Mouse (Mus musculus) liver, embryonic 12.5 days (tissue): ENCODE measurements around the gene Rpl32. TPM values are rescaled to one million over a fixed set of nuclear protein-coding genes. Genes with fewer than 3 reads are reported as not detected.
"Not testable (repeated sequence)": the region's sequence is repeated elsewhere in the genome, so short reads cannot be mapped to it uniquely, and the experiment has no call there.

Source experiments
- ATAC-seq: fragments of 200-750 bp; cut with Nextera tagmentation; 2 replicates; pipeline ENCODE4 v1.8.0; 2017; ENCODE audit warnings: moderate number of reproducible peaks, mild to moderate bottlenecking, moderate library complexity
- H3K27ac ChIP-seq: fragments of 300-500 bp; sonication (generic); 2 replicates; pipeline ENCODE4 v1.5.1; 2016; ENCODE audit warnings: mild to moderate bottlenecking
- H3K27me3 ChIP-seq: fragments of 300-500 bp; sonication (generic); replicated peaks from 2 replicates; pipeline ENCODE4 v1.6.1; 2016; ENCODE audit warnings: mild to moderate bottlenecking, moderate library complexity
- H3K36me3 ChIP-seq: fragments of 300-500 bp; sonication (generic); 2 replicates; pipeline ENCODE4 v1.6.1; 2016; ENCODE audit warnings: mild to moderate bottlenecking, moderate library complexity
- H3K4me1 ChIP-seq: fragments of 300-500 bp; sonication (generic); 2 replicates; pipeline ENCODE4 v1.6.1; 2016
- H3K4me2 ChIP-seq: fragments of 300-500 bp; sonication (generic); 2 replicates; pipeline ENCODE4 v1.6.1; 2016; ENCODE audit warnings: mild to moderate bottlenecking, moderate library complexity
- H3K4me3 ChIP-seq: fragments of 300-500 bp; sonication (generic); 2 replicates; pipeline ENCODE4 v1.5.1; 2016; ENCODE audit warnings: mild to moderate bottlenecking, moderate library complexity
- H3K9ac ChIP-seq: fragments of 300-500 bp; sonication (generic); 2 replicates; pipeline ENCODE4 v1.6.1; 2016; ENCODE audit warnings: mild to moderate bottlenecking, moderate library complexity
- H3K9me3 ChIP-seq: fragments of 300-500 bp; sonication (generic); replicated peaks from 2 replicates; pipeline ENCODE4 v1.6.1; 2016; ENCODE audit warnings: mild to moderate bottlenecking, moderate library complexity
- WGBS: fragments of 180-500 bp; shearing (Covaris S2); methylation state at CpG from one replicate; pipeline ENCODE4 v1.1.7; 2016; ENCODE audit not compliant: insufficient replicate concordance; 5-methylcytosine and 5-hydroxymethylcytosine counted together
- polyA plus RNA-seq: library from polyadenylated mRNA; unstranded; fragments of >200 nt; fragmentation: Nextera tagmentation; extraction: Ambion mirVana; gene quantifications from 2 replicates; pipeline ENCODE4 v1.2.1, GENCODE M21; 2016

The Rpl32 gene
- polyA plus RNA-seq, 1 experiment from 2014 or later, result 1,897 TPM

DNA sequence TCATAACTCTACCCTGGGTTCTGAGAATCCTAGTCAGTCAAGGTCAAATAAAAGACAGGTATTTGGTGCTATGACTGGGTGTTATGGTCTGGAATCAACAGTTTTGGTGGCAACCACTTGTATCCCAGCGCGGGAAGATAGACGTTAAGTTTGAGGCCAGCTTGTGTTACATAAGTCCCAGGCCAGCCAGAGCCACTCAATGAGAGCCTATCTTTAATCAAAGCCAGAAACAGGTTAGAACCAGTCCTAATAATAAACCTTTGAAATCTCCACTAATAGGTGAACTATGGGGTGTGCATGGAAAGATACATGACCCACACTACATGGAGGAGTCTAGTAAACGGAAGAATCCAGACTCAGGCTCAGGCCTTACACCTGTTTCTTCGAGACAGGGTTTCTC lies 30.2 kb upstream of the Rpl32 start:
- WGBS, result 72% methylated on average over 5 of the region's 5 CpGs
- 0 out of 2 replicates have a peak, but pooled peaks have one; percentile 14 for ATAC-seq

GRCm38 (mm10) chr6:115838161-115838597 lies 29.6 kb upstream of the Rpl32 start, which contains the start of gene Efcab12:
Gene Efcab12 (minus strand): TSS chr6:115838412.
- Histone ChIP-seq H3K9ac (peak within 1 kb of the TSS; percentile 48), H3K9me3 (no peaks in the 10 kb centered on the region), H3K36me3 (peaks cover 19% of the 10 kb centered on the region), H3K27me3 (no peaks in the 10 kb centered on the region), H3K4me1 (peaks cover 19% of the 10 kb centered on the region), H3K27ac (peak within 1 kb of the TSS; percentile 39; the same call in 1 of the 2 replicates), H3K4me3 (peak within 1 kb of the TSS; percentile 51), H3K4me2 (peak within 1 kb of the TSS; percentile 79)
- ATAC-seq, result peak; percentile 90
- 7% methylated on average over 19 of the region's 19 CpGs for WGBS

More for the DNA sequence above, 30.2 kb upstream of the Rpl32 start:
- H3K9ac ChIP-seq, result peak overlapping the region; percentile 48
- H3K27me3 ChIP-seq, result no peaks in the 10 kb centered on the region
- peaks cover 25% of the 10 kb centered on the region for H3K36me3 ChIP-seq
- H3K4me3 ChIP-seq, result peak overlapping the region; percentile 51
- no peaks in the 10 kb centered on the region for H3K9me3 ChIP-seq
- H3K4me1 ChIP-seq, result peaks cover 19% of the 10 kb centered on the region
- H3K27ac ChIP-seq, result 0 out of 2 replicates have a peak overlapping the region, but pooled peaks have one; percentile 18
- H3K4me2 ChIP-seq, result peak overlapping the region; percentile 79

- H3K4me2 ChIP-seq, result no peak overlapping the region
- ATAC-seq, result no peak
- no peaks in the 10 kb centered on the region for H3K36me3 ChIP-seq
- no peaks in the 10 kb centered on the region for H3K27me3 ChIP-seq
- peaks cover 47% of the 10 kb centered on the region for H3K4me1 ChIP-seq
- no peak overlapping the region for H3K4me3 ChIP-seq
- no peaks in the 10 kb centered on the region for H3K9me3 ChIP-seq
- H3K9ac ChIP-seq, result no peak overlapping the region
- H3K27ac ChIP-seq, result no peak overlapping the region
Measured at GRCm38 (mm10) chr6:115833861-115834260, 25.3 kb upstream of the Rpl32 start.

DNA sequence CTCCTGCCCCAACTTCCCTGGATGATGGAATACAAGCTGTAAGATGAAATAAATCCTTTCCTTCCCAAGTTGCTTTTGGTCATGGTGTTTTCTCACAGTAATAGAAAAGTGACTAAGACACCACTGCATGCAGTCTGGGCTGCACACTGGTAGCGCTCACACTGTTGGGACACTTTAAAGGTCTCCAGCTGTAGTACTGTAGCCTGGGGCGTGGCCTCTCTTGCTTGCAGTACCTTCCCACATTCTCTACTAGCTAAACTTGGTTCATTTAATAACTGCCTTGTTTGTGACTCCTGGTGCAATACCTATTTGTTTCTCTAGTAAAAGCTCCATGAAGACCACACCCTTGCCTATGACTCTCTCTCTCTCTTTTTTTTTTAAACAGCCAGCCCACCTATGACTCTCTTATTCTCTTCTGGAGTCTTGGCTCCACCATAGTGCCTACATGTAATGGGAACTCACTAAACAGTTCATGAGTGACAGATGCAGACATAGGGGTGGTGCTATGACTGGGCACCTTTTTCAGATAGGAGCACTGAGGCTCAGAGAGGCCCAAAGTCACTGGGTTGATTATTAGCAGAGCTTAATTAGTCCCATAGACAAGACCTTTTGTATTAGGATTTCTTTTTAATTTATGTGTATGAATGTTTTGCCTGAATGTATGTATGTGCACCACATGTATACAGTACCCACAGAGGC lies 23.8 kb upstream of the Rpl32 start:
- Histone ChIP-seq H3K4me1 (peaks cover 34% of the 10 kb centered on the region), H3K9ac (no peak overlapping the region), H3K27ac (no peak overlapping the region), H3K27me3 (no peaks in the 10 kb centered on the region), H3K4me2 (no peak overlapping the region), H3K36me3 (no peaks in the 10 kb centered on the region), H3K4me3 (no peak overlapping the region), H3K9me3 (no peaks in the 10 kb centered on the region)
- ATAC-seq, result peak; percentile 55
- 81% methylated on average over 2 of the region's 2 CpGs for WGBS

DNA sequence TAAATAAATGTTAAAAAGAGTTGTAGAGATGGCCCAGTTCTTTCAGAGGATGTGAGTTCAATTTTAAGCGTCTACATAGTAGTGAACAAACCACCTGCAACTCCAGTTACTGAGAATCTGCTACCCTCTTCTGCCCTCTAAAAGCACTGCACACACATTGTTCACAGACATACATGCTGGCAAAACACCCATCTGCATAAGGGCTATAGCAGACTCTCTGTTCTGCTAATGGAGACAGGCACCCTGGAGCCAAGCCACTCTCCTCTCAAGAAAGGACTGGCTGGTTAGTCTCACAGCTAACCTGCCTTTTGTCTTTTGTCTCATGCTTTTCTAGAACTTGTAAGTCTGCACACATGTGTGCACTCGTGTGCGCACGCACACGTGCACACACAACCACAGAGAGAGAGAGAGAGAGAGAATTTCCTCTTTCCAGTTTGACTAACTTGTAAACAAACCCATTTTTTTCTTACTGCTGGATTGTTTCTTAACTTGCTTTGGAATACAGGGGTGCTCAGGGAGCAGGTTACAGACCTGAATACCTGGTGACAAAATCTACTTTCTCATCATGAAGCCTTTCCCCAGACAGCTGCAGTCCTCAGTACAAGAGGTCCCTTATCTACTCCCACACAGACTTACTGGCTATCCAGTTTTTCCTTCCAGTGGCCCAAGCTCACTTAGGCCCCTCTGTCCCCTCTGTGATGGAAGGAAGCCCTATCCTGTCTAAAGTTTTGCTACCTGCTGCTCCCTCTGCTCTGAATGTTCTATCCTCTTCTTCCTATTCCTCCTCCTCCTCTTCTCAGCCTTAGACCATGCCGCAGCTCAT lies 22.4 kb upstream of the Rpl32 start:
- H3K9me3 ChIP-seq, result no peaks in the 10 kb centered on the region

GRCm38 (mm10) chr6:115823850-115824464 lies 15.4 kb upstream of the Rpl32 start:
- peak overlapping the region; percentile 63 for H3K4me2 ChIP-seq
- H3K9ac ChIP-seq, result peak overlapping the region; percentile 39; the same call in 1 of the 2 replicates

More for the DNA sequence above, 22.4 kb upstream of the Rpl32 start:
- ATAC-seq, result peak; percentile 60
- H3K27me3 ChIP-seq, result no peaks in the 10 kb centered on the region
- H3K4me1 ChIP-seq, result peaks cover 34% of the 10 kb centered on the region
- 64% methylated on average over 6 of the region's 6 CpGs for WGBS
- peak overlapping the region; percentile 58 for H3K27ac ChIP-seq
- H3K4me2 ChIP-seq, result no peak overlapping the region
- H3K4me3 ChIP-seq, result no peak overlapping the region
- no peaks in the 10 kb centered on the region for H3K36me3 ChIP-seq
- no peak overlapping the region for H3K9ac ChIP-seq

DNA sequence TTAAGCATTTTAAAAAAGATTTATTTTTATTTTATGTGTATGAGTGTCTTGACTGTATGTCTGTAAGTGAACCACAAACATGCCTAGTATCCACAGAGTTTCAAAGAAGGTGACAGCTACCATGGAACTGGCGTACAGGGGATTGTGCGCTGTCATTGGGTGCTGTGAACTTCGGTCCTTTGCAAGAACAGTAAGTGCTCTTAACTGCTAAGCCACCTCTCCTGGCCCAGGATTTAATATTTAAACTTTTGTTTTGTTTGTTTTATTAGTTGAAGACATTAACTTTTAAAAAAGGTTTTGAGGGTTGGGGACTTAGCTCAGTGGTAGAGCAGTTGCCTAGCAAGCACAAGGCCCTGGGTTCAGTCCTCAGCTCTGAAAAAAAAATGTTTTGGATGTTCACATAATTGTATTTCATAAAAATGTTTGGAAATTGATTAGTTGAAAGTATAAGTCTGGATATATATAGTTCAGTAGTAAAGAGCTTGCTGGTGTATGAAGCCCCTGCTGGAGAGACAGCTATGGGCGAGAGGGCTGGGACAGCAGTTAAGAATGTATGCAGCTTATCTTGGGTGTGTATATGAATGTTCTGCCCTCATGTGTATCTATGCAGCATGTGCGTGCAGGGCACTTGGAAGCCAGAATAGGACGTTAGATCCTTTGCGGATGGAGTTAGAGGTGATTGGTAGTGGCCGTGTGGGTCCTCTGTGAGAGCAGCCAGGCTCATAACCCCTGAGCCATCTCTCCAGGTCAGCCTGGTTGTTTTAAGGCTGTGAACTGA lies 12.9 kb upstream of the Rpl32 start:
- no peak overlapping the region for H3K4me3 ChIP-seq
- peak; percentile 74 for ATAC-seq
- peak overlapping the region; percentile 48 for H3K9ac ChIP-seq
- H3K9me3 ChIP-seq, result no peaks in the 10 kb centered on the region
- peak overlapping the region; percentile 75 for H3K27ac ChIP-seq
- no peaks in the 10 kb centered on the region for H3K27me3 ChIP-seq
- H3K36me3 ChIP-seq, result no peaks in the 10 kb centered on the region
- WGBS, result 45% methylated on average over 8 of the region's 8 CpGs
- H3K4me1 ChIP-seq, result peaks cover 44% of the 10 kb centered on the region
- H3K4me2 ChIP-seq, result peak overlapping the region; percentile 49

More at GRCm38 (mm10) chr6:115823850-115824464, 15.4 kb upstream of the Rpl32 start:
- Histone ChIP-seq H3K27ac (peak overlapping the region; percentile 61), H3K4me3 (peak overlapping the region; percentile 35), H3K4me1 (peaks cover 44% of the 10 kb centered on the region)
- not testable (repeated sequence) for H3K36me3 ChIP-seq, H3K27me3 ChIP-seq, H3K9me3 ChIP-seq
- peak; percentile 94 for ATAC-seq
- 1% methylated on average over 6 of the region's 11 CpGs for WGBS

DNA sequence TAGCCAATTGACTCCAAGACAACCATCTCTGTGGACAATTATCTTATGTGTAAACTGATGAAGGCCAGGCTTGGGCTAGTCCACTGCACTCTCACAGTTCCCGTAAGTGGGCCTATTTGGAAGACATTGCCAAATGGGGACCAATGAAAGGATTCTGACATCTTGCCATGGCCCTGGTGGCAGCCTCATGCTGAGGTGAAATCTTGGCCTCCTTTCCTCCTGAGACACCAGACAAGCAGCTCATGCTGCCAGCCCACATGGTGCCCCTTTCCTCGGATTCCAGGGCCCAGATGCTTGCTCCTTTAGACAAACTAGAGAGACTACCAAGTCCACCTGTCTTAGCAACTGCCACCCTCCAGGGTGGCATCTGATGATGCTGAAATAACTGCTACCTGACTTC lies 9.6 kb upstream of the Rpl32 start:
- H3K4me1 ChIP-seq, result peaks cover 48% of the 10 kb centered on the region
- no peaks in the 10 kb centered on the region for H3K36me3 ChIP-seq
- ATAC-seq, result no peak
- 78% methylated on average over 2 of the region's 2 CpGs for WGBS
- H3K4me3 ChIP-seq, result no peak overlapping the region
- no peak overlapping the region for H3K4me2 ChIP-seq
- no peaks in the 10 kb centered on the region for H3K9me3 ChIP-seq
- no peak overlapping the region for H3K9ac ChIP-seq
- no peak overlapping the region for H3K27ac ChIP-seq
- no peaks in the 10 kb centered on the region for H3K27me3 ChIP-seq

DNA sequence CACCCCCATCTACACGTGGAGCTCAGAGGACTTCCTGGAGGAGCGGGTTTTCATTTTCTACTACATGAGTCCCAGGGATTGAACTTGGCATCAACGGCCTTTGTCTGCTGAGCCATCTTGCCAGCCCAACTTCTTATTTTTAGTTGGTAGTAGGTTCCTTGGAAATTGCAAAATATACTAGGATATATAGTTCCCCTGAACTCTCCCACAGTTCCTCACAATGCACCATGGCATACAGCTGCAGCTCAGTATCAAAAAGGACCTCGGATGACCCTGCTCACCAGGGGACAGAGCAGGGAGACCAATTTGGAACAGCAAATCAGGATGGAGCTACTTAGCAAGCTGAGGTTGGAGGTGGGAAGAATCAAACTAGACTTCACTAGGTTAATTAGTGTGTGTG lies 6.5 kb upstream of the Rpl32 start:
- ATAC-seq, result no peak
- WGBS, result 74% methylated on average over 4 of the region's 4 CpGs
- Histone ChIP-seq H3K27me3 (no peaks in the 10 kb centered on the region), H3K9ac (no peak overlapping the region; the same call in 1 of the 2 replicates), H3K9me3 (no peaks in the 10 kb centered on the region), H3K4me2 (no peak overlapping the region), H3K36me3 (no peaks in the 10 kb centered on the region), H3K4me1 (peaks cover 23% of the 10 kb centered on the region), H3K4me3 (no peak overlapping the region), H3K27ac (no peak overlapping the region)

DNA sequence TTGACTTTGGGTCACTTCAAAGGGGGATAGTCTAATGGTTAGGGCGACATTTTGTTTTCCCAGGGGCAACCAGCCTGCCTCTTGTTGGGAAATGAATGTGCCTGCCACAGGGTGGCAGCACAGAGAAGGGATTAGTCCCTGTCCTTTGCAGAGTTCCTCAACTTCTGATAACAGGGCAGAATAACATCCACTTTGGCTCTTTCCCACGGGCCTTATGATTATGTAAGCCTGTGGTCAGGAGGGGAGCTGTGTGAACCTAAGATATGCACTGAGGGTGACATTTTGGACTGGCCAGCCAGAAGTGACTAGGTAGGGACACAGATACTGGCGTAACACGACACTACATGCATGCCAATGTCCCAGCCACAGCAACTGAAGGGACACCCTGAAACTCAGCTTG lies 5.6 kb upstream of the Rpl32 start:
- H3K4me3 ChIP-seq, result no peak overlapping the region
- peak overlapping the region; percentile 32 for H3K4me2 ChIP-seq
- H3K9me3 ChIP-seq, result no peaks in the 10 kb centered on the region
- no peaks in the 10 kb centered on the region for H3K27me3 ChIP-seq
- H3K4me1 ChIP-seq, result peaks cover 22% of the 10 kb centered on the region
- ATAC-seq, result peak; percentile 70
- no peaks in the 10 kb centered on the region for H3K36me3 ChIP-seq
- H3K27ac ChIP-seq, result peak overlapping the region; percentile 52; the same call in 1 of the 2 replicates
- 13% methylated on average over 4 of the region's 4 CpGs for WGBS
- peak overlapping the region; percentile 45 for H3K9ac ChIP-seq

- no peak overlapping the region for H3K4me2 ChIP-seq
- peaks cover 12% of the 10 kb centered on the region for H3K36me3 ChIP-seq
- H3K4me3 ChIP-seq, result no peak overlapping the region
- H3K4me1 ChIP-seq, result peaks cover 32% of the 10 kb centered on the region
- WGBS, result 68% methylated on average over 8 of the region's 8 CpGs
- H3K27ac ChIP-seq, result no peak overlapping the region
- no peaks in the 10 kb centered on the region for H3K9me3 ChIP-seq
- ATAC-seq, result no peak
- no peak overlapping the region for H3K9ac ChIP-seq
- no peaks in the 10 kb centered on the region for H3K27me3 ChIP-seq
Measured at GRCm38 (mm10) chr6:115811606-115812005, 3.1 kb upstream of the Rpl32 start.
